Mouse (Mus musculus): Measurements from ENCODE around the gene Fam81a. TPM values are rescaled to one million over a fixed set of nuclear protein-coding genes. Genes with fewer than 3 reads are reported as not detected.

Fam81a gene
- polyA plus RNA-seq, 1 experiment from 2014 or later = 5.9 TPM

DNA sequence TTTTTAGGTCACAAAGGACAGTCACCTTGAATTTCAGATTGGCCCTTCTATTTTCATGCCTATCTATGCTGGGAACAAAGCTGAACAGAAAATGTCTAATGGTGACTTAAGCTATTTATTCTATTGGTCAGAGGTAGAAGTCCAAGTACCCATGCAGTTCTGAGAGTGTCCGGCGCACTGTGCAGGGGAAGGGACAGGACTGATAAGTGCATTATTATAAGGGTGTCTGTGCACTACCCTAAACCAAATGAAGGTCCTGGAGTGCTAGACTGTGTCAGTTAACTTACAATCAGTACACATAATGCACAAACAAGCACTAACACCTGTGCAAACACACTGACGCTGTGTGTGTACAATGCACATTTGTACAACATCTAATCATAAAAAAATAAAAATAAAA is 74.9 kb downstream of the Fam81a start:
- no peak for DNase-seq
- Histone ChIP-seq H3K9me3 (ENCODE audit: control insufficient read depth, low read length) (no peaks in the 10 kb centered on the region), H3K4me1 (ENCODE audit: control insufficient read depth, insufficient read depth, low read length) (no peaks in the 10 kb centered on the region), H3K27ac (replicated peaks; ENCODE audit: low read depth, low read length) (no peak overlapping the region), H3K4me2 (ENCODE audit: low read length) (no peak overlapping the region), H3K4me3 (replicated peaks; ENCODE audit: low read depth, low read length) (no peak overlapping the region), H3K27me3 (ENCODE audit: control insufficient read depth, insufficient read depth, low read length) (no peaks in the 10 kb centered on the region), H3K9ac (replicated peaks; ENCODE audit: low read length) (no peak overlapping the region), H3K36me3 (ENCODE audit: control insufficient read depth, insufficient read depth, low read length) (no peaks in the 10 kb centered on the region)
- 95% methylated on average over 3 of the region's 3 CpGs for WGBS
- ATAC-seq (ENCODE audit: low FRiP score, low TSS enrichment) = no peak

- no peaks in the 10 kb centered on the region for H3K27me3 ChIP-seq (ENCODE audit: control insufficient read depth, insufficient read depth, low read length)
- H3K36me3 ChIP-seq (ENCODE audit: control insufficient read depth, insufficient read depth, low read length) = no peaks in the 10 kb centered on the region
- no peak overlapping the region for H3K9ac ChIP-seq (replicated peaks; ENCODE audit: low read length)
- H3K27ac ChIP-seq (replicated peaks; ENCODE audit: low read depth, low read length) = no peak overlapping the region
- no peaks in the 10 kb centered on the region for H3K4me1 ChIP-seq (ENCODE audit: control insufficient read depth, insufficient read depth, low read length)
- H3K4me2 ChIP-seq (ENCODE audit: low read length) = no peak overlapping the region
- ATAC-seq (ENCODE audit: low FRiP score, low TSS enrichment) (no peak), DNase-seq (no peak)
- H3K9me3 ChIP-seq (ENCODE audit: control insufficient read depth, low read length) = no peaks in the 10 kb centered on the region
- 91% methylated on average over 3 of the region's 3 CpGs for WGBS
- no peak overlapping the region for H3K4me3 ChIP-seq (replicated peaks; ENCODE audit: low read depth, low read length)
Measured at GRCm38 (mm10) chr9:70062012-70062411, 80.3 kb downstream of the Fam81a start.

DNA sequence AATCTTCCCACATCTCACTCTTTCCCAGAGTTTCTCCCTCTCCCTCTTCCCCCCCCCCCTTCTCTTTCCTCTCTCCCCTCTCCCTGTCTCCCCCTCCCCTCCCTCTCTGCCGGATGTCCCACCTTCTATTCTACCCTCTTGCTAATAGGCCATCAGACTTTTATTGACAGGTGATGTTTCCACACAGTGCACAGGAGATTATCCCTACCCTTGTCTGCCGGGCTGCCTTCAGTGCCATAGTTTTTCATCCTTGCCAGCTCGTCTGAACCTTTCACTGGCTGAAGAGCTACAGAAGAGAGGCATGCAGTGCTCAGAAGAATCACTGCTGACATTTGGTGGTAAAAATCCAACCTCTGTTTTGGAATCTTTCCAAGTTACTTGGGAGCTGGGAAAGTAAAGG is 88.9 kb downstream of the Fam81a start:
- Histone ChIP-seq H3K9ac (replicated peaks; ENCODE audit: low read length) (no peak overlapping the region), H3K4me3 (replicated peaks; ENCODE audit: low read depth, low read length) (no peak overlapping the region), H3K27ac (replicated peaks; ENCODE audit: low read depth, low read length) (no peak overlapping the region), H3K27me3 (ENCODE audit: control insufficient read depth, insufficient read depth, low read length) (no peaks in the 10 kb centered on the region), H3K4me1 (ENCODE audit: control insufficient read depth, insufficient read depth, low read length) (no peaks in the 10 kb centered on the region), H3K36me3 (ENCODE audit: control insufficient read depth, insufficient read depth, low read length) (no peaks in the 10 kb centered on the region), H3K9me3 (ENCODE audit: control insufficient read depth, low read length) (no peaks in the 10 kb centered on the region), H3K4me2 (ENCODE audit: low read length) (no peak overlapping the region)
- ATAC-seq (ENCODE audit: low FRiP score, low TSS enrichment) (no peak), DNase-seq (no peak)
- WGBS = 27% methylated on average over 3 of the region's 3 CpGs

- 64% methylated on average over 3 of the region's 3 CpGs for WGBS
- H3K27me3 ChIP-seq (ENCODE audit: control insufficient read depth, insufficient read depth, low read length) = no peaks in the 10 kb centered on the region
- H3K4me1 ChIP-seq (ENCODE audit: control insufficient read depth, insufficient read depth, low read length) = no peaks in the 10 kb centered on the region
- DNase-seq = no peak
- no peak overlapping the region for H3K9ac ChIP-seq (replicated peaks; ENCODE audit: low read length)
- no peak overlapping the region for H3K4me2 ChIP-seq (ENCODE audit: low read length)
- H3K27ac ChIP-seq (replicated peaks; ENCODE audit: low read depth, low read length) = no peak overlapping the region
- ATAC-seq (ENCODE audit: low FRiP score, low TSS enrichment) = no peak
- H3K36me3 ChIP-seq (ENCODE audit: control insufficient read depth, insufficient read depth, low read length) = no peaks in the 10 kb centered on the region
- H3K4me3 ChIP-seq (replicated peaks; ENCODE audit: low read depth, low read length) = no peak overlapping the region
- no peaks in the 10 kb centered on the region for H3K9me3 ChIP-seq (ENCODE audit: control insufficient read depth, low read length)
Measured at GRCm38 (mm10) chr9:70052730-70053129, 89.6 kb downstream of the Fam81a start.

DNA sequence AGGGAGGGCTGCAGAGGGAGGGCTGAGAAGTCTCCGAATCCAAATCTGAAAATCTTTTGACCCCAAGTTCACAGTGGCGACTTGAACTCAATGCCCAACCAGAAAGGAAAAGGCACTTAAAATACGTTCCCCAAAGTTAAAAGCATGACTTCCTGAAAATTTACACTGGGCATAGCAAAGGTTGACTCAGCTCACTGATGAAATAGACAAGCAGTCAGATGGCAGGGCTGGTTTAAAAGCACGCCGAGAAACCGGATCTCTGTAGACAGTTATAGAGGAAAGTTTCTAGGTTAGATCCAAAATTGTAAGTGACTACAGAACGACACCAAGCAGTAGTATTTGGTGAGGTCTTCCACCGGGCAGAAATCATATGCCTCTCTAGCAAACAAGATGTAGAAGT is 92.5 kb downstream of the Fam81a start:
- no peaks in the 10 kb centered on the region for H3K9me3 ChIP-seq (ENCODE audit: control insufficient read depth, low read length)
- no peak overlapping the region for H3K4me3 ChIP-seq (replicated peaks; ENCODE audit: low read depth, low read length)
- DNase-seq = no peak
- no peaks in the 10 kb centered on the region for H3K36me3 ChIP-seq (ENCODE audit: control insufficient read depth, insufficient read depth, low read length)
- 41% methylated on average over 8 of the region's 8 CpGs for WGBS
- ATAC-seq (ENCODE audit: low FRiP score, low TSS enrichment) = no peak
- H3K27me3 ChIP-seq (ENCODE audit: control insufficient read depth, insufficient read depth, low read length) = no peaks in the 10 kb centered on the region
- no peaks in the 10 kb centered on the region for H3K4me1 ChIP-seq (ENCODE audit: control insufficient read depth, insufficient read depth, low read length)
- no peak overlapping the region for H3K4me2 ChIP-seq (ENCODE audit: low read length)
- H3K27ac ChIP-seq (replicated peaks; ENCODE audit: low read depth, low read length) = no peak overlapping the region
- H3K9ac ChIP-seq (replicated peaks; ENCODE audit: low read length) = no peak overlapping the region

DNA sequence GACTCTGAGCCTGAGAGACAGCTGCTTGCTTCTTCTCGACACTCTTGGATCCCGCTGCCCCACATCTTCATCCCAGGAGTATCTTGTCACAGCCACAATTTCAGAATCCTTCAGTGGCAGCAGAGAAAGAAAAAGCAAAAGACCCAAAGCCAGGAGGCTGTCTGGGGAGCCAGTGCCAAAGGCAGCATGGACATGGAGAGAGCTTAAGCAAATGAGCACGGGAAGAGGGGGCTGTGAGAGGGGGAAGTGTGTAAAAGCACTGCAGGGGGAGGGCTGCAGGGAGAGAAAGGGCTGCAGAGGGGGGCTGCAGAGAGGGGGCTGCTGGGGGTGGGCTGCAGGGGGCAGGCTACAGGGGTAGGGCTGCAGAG is 93.0 kb downstream of the Fam81a start:
- WGBS = 11% methylated on average over 3 of the region's 3 CpGs
- DNase-seq (peak; percentile 54), ATAC-seq (ENCODE audit: low FRiP score, low TSS enrichment) (peak; percentile 46; the same call in 1 of the 2 replicates)
- H3K9me3 ChIP-seq (ENCODE audit: control insufficient read depth, low read length) = no peaks in the 10 kb centered on the region
- H3K27ac ChIP-seq (replicated peaks; ENCODE audit: low read depth, low read length) = no peak overlapping the region
- H3K27me3 ChIP-seq (ENCODE audit: control insufficient read depth, insufficient read depth, low read length) = no peaks in the 10 kb centered on the region
- no peak overlapping the region for H3K9ac ChIP-seq (replicated peaks; ENCODE audit: low read length)
- H3K4me1 ChIP-seq (ENCODE audit: control insufficient read depth, insufficient read depth, low read length) = no peaks in the 10 kb centered on the region
- no peaks in the 10 kb centered on the region for H3K36me3 ChIP-seq (ENCODE audit: control insufficient read depth, insufficient read depth, low read length)
- no peak overlapping the region for H3K4me2 ChIP-seq (ENCODE audit: low read length)
- H3K4me3 ChIP-seq (replicated peaks; ENCODE audit: low read depth, low read length) = no peak overlapping the region

DNA sequence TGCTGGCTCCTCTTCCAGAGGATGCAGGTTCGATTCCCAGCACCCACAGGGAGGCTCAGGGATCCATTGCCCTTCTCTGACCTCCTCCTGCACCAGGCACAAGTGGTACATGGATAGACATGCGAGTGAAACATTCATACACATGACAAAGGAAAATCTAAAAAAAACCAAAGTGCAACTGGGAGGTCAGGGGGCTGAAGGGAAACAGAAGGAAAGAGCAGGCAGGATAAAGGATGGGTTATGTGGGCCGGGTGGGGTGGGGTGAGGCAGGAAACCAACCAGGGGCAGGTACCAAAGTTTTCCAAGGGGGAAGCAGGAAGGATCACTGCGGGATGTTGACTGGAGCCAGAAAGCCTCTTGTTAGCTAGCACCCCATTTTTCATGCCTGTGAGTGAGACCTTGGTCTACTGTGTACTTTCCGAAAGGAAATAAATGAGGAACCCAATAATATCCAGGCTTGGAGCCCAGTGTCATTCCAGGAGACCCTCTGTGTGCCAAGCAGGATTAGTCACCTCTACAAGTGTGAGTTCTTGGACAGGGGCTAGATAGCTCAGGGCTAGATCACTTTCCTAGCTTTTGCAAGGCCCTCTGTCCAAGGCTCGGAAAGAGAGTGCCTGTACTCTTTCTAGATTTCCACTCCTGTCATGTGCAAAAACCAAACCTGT is 93.5 kb downstream of the Fam81a start:
- Histone ChIP-seq H3K4me2 (ENCODE audit: low read length) (no peak overlapping the region), H3K27ac (replicated peaks; ENCODE audit: low read depth, low read length) (no peak overlapping the region), H3K9me3 (ENCODE audit: control insufficient read depth, low read length) (no peaks in the 10 kb centered on the region), H3K9ac (replicated peaks; ENCODE audit: low read length) (no peak overlapping the region), H3K27me3 (ENCODE audit: control insufficient read depth, insufficient read depth, low read length) (no peaks in the 10 kb centered on the region), H3K36me3 (ENCODE audit: control insufficient read depth, insufficient read depth, low read length) (no peaks in the 10 kb centered on the region), H3K4me3 (replicated peaks; ENCODE audit: low read depth, low read length) (no peak overlapping the region), H3K4me1 (ENCODE audit: control insufficient read depth, insufficient read depth, low read length) (no peaks in the 10 kb centered on the region)
- no peak for ATAC-seq (ENCODE audit: low FRiP score, low TSS enrichment)
- 55% methylated on average over 6 of the region's 6 CpGs for WGBS
- DNase-seq = no peak

- Histone ChIP-seq H3K4me3 (replicated peaks; ENCODE audit: low read depth, low read length) (no peak overlapping the region), H3K27ac (replicated peaks; ENCODE audit: low read depth, low read length) (no peak overlapping the region), H3K4me2 (ENCODE audit: low read length) (no peak overlapping the region), H3K36me3 (ENCODE audit: control insufficient read depth, insufficient read depth, low read length) (no peaks in the 10 kb centered on the region), H3K9me3 (ENCODE audit: control insufficient read depth, low read length) (no peaks in the 10 kb centered on the region), H3K27me3 (ENCODE audit: control insufficient read depth, insufficient read depth, low read length) (no peaks in the 10 kb centered on the region), H3K9ac (replicated peaks; ENCODE audit: low read length) (no peak overlapping the region), H3K4me1 (ENCODE audit: control insufficient read depth, insufficient read depth, low read length) (no peaks in the 10 kb centered on the region)
- WGBS = 54% methylated on average over 5 of the region's 5 CpGs
- no peak for DNase-seq
- ATAC-seq (ENCODE audit: low FRiP score, low TSS enrichment) = no peak
Measured at GRCm38 (mm10) chr9:70048280-70048679, 94.1 kb downstream of the Fam81a start.

- no peak overlapping the region for H3K9ac ChIP-seq (replicated peaks; ENCODE audit: low read length)
- H3K4me1 ChIP-seq (ENCODE audit: control insufficient read depth, insufficient read depth, low read length) = no peaks in the 10 kb centered on the region
- no peaks in the 10 kb centered on the region for H3K27me3 ChIP-seq (ENCODE audit: control insufficient read depth, insufficient read depth, low read length)
- no peak overlapping the region for H3K4me3 ChIP-seq (replicated peaks; ENCODE audit: low read depth, low read length)
- H3K4me2 ChIP-seq (ENCODE audit: low read length) = no peak overlapping the region
- no peaks in the 10 kb centered on the region for H3K9me3 ChIP-seq (ENCODE audit: control insufficient read depth, low read length)
- H3K36me3 ChIP-seq (ENCODE audit: control insufficient read depth, insufficient read depth, low read length) = no peaks in the 10 kb centered on the region
- no peak overlapping the region for H3K27ac ChIP-seq (replicated peaks; ENCODE audit: low read depth, low read length)
- 70% methylated on average over 3 of the region's 3 CpGs for WGBS
- DNase-seq = no peak
- ATAC-seq (ENCODE audit: low FRiP score, low TSS enrichment) = no peak
Measured at GRCm38 (mm10) chr9:70047839-70048238, 94.5 kb downstream of the Fam81a start.
